Mouse (Mus musculus) urinary bladder, adult 2 months (tissue): ENCODE measurements around the gene Accsl. TPM values are rescaled to one million over a fixed set of nuclear protein-coding genes. Genes with fewer than 3 reads are reported as not detected.

Experiments used
- DNase-seq: peaks from one replicate; pipeline ENCODE4 v3.0.0; 2022; ENCODE audit warnings: low spot score
- polyA plus RNA-seq: library from polyadenylated mRNA; depleted of rRNA; stranded (reverse); fragments of >200 nt; gene quantifications from 2 replicates; pipeline ENCODE4 v1.2.3, GENCODE M21; 2012; rRNA removed

Gene Accsl
- polyA plus RNA-seq, 1 experiment, result 0.10 TPM

DNA sequence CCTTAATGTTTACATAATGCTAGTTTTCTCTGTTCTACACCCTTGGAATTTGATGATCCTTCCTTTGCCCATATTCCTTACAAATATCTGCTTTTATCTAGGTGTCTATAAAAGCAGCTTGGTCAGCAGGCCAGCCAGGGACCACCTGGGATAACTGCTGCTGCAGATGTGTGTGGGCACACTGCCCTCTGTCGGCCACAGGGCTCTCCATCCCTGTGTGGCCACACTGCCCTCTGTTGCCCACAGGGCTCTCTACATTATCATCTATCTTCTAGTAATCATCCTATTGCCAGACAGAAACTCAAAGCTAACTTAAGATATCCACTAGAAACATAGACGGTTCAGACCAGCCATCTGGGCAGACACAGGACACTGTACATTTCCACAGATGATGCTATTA, 59.0 kb downstream of the Accsl start:
- DNase-seq, result no peak

- no peak for DNase-seq
Measured at GRCm38 (mm10) chr2:93808071-93808470, 60.9 kb downstream of the Accsl start.

GRCm38 (mm10) chr2:93807440-93807839, 61.5 kb downstream of the Accsl start:
- no peak for DNase-seq

GRCm38 (mm10) chr2:93806487-93807201, 62.3 kb downstream of the Accsl start:
- no peak for DNase-seq

GRCm38 (mm10) chr2:93805523-93805922, 63.4 kb downstream of the Accsl start:
- DNase-seq, result no peak

Other genes starting within 250 kb of the Accsl start
- 0.19 and 0.34 TPM in 2 replicates for gene Alx4, start 226.8 kb downstream of the Accsl start, polyA plus RNA-seq
- 35.4 and 45.9 TPM in 2 replicates for gene Ext2, start 46.6 kb downstream of the Accsl start, polyA plus RNA-seq
- 15.1 and 16.0 TPM in 2 replicates for gene Accs, start 19.2 kb downstream of the Accsl start, polyA plus RNA-seq
- 48.1 and 49.8 TPM in 2 replicates for gene Gm13889, start 88.0 kb upstream of the Accsl start, polyA plus RNA-seq
- gene Gm27027, start 127.2 kb upstream of the Accsl start, polyA plus RNA-seq, result not detected in 2 replicates
- 69.6 and 77.1 TPM in 2 replicates for gene Alkbh3, start 141.7 kb upstream of the Accsl start, polyA plus RNA-seq